Mouse (Mus musculus): ENCODE results near the gene Ubxn11.

DNA sequence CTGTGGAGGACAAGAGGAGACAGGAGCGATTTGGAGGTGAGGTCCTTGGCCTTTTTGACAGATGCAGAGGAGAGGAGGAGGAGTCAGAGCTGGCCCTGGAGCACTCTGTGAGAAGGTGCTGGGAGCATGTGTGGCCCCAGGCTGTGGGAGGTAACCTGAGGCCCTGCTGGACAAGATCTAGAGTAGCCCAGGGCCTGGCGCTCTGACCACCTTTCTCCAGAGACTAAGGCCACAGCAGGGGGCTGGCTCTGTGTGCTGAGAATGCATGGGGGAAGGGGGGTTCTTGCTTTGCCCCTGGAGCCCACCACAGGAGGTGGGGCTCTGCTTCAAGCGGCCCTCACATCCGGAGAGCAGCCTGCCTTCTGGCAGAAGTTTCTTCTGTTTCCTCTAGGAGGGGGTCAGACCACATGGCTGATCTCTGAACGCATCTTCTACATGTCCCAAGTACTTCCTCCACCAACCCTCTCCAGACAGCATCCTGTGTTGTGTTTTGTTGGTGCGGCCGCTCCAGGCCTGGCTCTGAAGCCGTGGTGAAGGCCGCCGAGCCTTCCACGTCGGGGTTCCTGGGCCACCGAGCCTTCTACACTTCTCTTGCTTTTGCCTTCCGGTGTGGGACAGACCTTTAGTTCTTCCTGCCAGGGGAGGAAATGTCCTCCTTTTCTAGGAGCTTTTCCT lies 15.9 kb downstream of the Ubxn11 start:
- TF ChIP-seq POLR2A (IDR thresholded peaks at IDR 0.05; ENCODE audit: low read depth, low read length) = no peak
- TF ChIP-seq ZNF384 (IDR thresholded peaks at IDR 0.05; ENCODE audit: low read depth, low read length) = no peak
- TF ChIP-seq MEF2A (IDR thresholded peaks at IDR 0.05; ENCODE audit: borderline replicate concordance, low read depth, low read length) = no peak
- no peak for TF ChIP-seq JUN (IDR thresholded peaks at IDR 0.05; ENCODE audit: insufficient read depth, low read depth, low read length)
- no peak for TF ChIP-seq CTCF (conservative IDR thresholded peaks at IDR 0.05 in 1 of 2, IDR thresholded peaks at IDR 0.05 in 1 of 2; ENCODE audit: low read depth in 2 of 2, low read length in 2 of 2)
- TF ChIP-seq JUND (conservative IDR thresholded peaks at IDR 0.05; ENCODE audit: low read depth, low read length) = no peak
- no peak for TF ChIP-seq MXI1 (IDR thresholded peaks at IDR 0.05; ENCODE audit: low read depth, low read length)
- TF ChIP-seq EP300 (IDR thresholded peaks at IDR 0.05; ENCODE audit: low read length) = no peak
- no peak for TF ChIP-seq ZKSCAN1 (IDR thresholded peaks at IDR 0.05; ENCODE audit: borderline replicate concordance, low read depth, low read length)
- no peak for TF ChIP-seq MAX (IDR thresholded peaks at IDR 0.05; ENCODE audit: low read length)
- TF ChIP-seq ZMIZ1 (IDR thresholded peaks at IDR 0.05; ENCODE audit: low read depth, low read length) = no peak
- TF ChIP-seq BHLHE40 (IDR thresholded peaks at IDR 0.05; ENCODE audit: low read depth, low read length) = no peak
- TF ChIP-seq CHD2 (IDR thresholded peaks at IDR 0.05; ENCODE audit: low read length) = no peak
- no peak for TF ChIP-seq NELFE (IDR thresholded peaks at IDR 0.05; ENCODE audit: low read depth, low read length)

Data from CH12.LX (cell line).